Mouse (Mus musculus): Measurements from ENCODE around the gene Hdac7.

- TF ChIP-seq CTCF (IDR thresholded peaks at IDR 0.05; ENCODE audit: control insufficient read depth, insufficient read depth, low read length) (no peak), POLR2A (IDR thresholded peaks at IDR 0.05; ENCODE audit: borderline replicate concordance, control insufficient read depth, low read depth, low read length) (no peak)
Observed at GRCm38 (mm10) chr15:97752491-97752890, 91.8 kb downstream of the Hdac7 start.
